Mouse (Mus musculus) liver, embryonic 14.5 days (tissue): Measurements from ENCODE around the gene Prex1.

Source experiments
- CTCF ChIP-seq: IDR thresholded peaks from 2 replicates; pipeline ENCODE4 v1.5.1; 2016; ENCODE audit warnings: antibody characterized with exemption, low read depth, control low read depth
- EP300 ChIP-seq: IDR thresholded peaks from 2 replicates; pipeline ENCODE4 v1.6.1; 2016; ENCODE audit warnings: antibody characterized with exemption, low read depth

DNA sequence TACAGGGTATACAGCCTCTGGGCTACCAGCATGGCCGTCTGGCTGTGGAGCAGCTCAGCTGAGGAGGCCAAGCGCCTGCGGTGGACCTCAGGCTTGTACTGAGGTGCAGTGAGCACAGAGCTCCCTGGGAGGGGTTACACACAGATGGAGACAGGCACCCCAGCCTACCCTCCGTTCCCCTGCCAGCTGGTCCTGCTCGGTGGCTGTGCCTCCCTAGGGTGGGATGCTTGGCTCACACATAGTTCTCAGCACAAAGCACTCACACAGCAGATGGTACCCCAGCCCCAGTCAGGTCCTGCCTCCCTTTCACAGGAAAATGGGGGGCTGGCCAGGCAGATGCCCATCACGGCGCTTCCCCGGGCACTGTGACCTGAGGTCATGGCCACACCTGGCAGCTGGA, 163.8 kb downstream of the Prex1 start:
- no peak for TF ChIP-seq CTCF
- TF ChIP-seq EP300, result no peak
